Mouse (Mus musculus) liver, adult (tissue): Measurements from ENCODE around the gene Styx.
"Not testable (repeated sequence)": the region's sequence is repeated elsewhere in the genome, so short reads cannot be mapped to it uniquely, and the experiment has no call there.

Source experiments
- GATA4 ChIP-seq: IDR thresholded peaks from 2 replicates; pipeline ENCODE4 v1.6.1; 2014; ENCODE audit warnings: mild to moderate bottlenecking, low read length; ENCODE audit not compliant: insufficient replicate concordance

Styx gene

GRCm38 (mm10) chr14:45399836-45400235 is 48.9 kb downstream of the Styx start:
- no peak for TF ChIP-seq GATA4

DNA sequence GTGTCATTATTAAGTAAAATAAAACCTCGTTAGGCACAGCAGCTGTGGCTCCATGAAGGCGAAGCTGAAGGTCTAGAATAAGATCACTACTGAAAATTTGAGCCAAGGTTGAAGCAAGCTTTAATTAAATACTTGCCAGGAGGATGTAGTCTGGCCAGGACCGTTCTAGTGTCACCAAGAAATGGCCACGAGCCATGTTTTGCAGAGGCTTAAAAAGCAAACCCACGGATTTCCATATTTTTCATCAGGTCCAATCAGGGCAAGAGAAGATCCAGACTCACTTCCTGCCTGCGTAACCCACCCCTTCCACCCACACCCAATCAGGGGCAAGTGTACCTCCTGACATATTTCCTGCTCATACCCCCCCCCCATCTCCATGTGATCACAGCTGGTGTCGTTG is 52.8 kb downstream of the Styx start:
- TF ChIP-seq GATA4 = no peak

- not testable (repeated sequence) for TF ChIP-seq GATA4
Measured at GRCm38 (mm10) chr14:45404813-45405212, 53.9 kb downstream of the Styx start, which contains the start of gene Gnpnat1. Gene Gnpnat1, minus strand, starts transcription at chr14:45404913.

DNA sequence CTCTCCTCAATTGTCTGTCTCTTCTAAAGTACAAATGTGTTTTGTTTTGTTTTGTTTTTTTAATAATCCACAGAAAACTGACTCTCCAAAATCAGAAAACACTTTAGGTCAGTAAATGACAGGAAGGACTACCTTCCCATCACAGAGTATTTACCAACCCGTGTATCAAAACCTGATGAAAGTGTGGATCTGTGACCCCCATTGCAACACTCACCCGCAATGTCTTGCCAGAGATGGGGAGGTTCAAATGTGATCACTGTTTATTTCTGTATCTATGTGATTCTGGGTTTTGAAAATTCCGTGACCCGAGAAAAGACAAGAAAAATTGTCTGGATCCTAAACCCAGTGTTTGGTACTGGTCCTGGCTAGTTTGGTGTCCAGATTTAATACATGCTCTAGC is 65.4 kb downstream of the Styx start:
- no peak for TF ChIP-seq GATA4

DNA sequence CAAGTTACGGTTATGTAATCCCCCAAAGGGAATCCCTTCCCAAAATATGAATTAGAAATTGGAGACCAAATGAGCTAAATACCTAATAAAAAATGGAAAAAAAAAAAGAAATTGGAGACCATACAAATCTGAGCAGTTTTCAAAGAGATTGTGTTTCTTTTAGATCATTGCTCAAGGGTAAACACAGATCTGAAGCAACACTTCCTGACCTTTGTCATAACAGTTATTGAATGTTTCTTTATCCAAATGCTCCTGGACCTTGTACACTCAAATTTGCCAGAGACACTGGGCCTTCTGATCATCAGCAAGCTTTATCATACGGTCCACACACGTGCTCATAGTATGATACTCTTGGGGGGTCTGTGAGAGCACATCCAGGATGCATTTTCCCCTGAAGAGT is 67.7 kb downstream of the Styx start:
- TF ChIP-seq GATA4 = peak; percentile 56; the same call in 1 of the 2 replicates

DNA sequence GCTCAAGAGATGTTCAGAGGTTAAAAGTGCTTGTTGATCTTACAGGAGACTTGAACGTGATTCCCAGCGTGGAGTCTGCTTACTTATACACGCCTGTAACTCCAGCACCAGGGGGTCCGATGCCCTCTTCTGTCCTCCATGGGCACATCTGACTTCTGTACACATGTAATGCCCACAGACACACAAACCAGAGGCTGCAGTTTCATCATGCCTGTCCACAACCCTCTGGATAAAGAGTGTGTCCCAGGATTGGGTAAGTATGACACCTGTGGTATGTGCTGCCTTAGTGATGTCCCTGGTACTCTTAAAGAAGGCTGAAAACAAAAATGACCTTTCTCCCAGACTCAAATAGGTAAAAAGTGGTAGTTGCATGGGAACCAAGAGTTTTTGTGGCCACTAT is 68.4 kb downstream of the Styx start:
- no peak for TF ChIP-seq GATA4

GRCm38 (mm10) chr14:45422371-45422770 is 71.5 kb downstream of the Styx start:
- TF ChIP-seq GATA4 = no peak

DNA sequence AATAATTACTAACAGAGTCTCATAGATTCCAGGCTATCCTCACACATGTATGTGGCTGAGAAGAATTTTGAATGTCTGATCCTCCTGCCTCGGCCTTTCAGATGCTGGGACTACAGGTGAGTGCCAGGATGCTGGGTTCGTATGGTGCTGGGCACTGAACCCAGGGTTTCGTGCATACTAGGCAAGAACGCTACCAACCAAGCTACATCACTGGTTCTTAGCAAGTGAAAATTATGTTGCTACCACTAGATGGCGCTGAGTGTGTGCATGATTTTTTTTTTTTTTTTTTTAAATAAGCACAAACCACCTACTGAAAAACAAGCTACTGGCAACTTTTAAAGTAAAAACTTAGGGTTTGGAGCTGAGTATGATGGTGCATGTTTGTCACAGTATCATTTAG is 72.3 kb downstream of the Styx start:
- no peak for TF ChIP-seq GATA4

DNA sequence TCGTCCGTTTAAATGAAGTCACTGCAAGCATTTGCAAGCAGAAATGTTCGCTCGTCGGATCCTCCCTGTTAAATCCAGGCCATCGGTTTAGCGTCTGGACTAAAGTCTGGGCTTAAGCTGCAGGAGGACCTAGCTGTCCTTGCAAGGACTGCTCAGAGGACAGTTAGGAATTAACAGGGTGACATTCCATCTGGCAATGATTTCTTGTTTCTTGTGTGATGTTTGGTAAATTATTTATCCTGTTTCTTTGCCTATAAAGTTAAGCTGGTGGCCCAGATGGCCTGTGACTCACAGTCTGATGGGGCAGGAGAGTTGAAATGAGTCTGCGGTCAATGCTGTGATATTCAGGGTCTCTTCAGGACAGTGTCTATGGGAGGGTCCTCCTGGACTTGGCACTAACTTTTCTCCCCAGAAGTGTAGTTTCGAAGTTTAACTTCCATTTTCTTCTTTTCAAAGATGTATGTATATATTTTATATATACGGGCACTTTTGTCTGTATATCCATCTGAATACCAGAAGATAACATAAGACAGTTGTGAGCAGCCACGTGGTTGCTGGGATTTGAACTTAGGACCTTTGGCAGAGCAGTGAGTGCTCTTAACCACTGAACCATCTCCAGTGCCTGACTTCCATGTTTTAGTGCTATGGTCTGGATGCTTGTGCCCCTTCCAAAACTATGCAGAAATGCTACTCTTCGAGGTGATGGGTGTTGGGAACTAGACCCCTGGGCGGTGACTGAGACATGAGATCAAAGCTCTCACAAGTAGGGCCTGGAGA is 79.4 kb downstream of the Styx start:
- no peak for TF ChIP-seq GATA4

- no peak for TF ChIP-seq GATA4
Measured at GRCm38 (mm10) chr14:45432003-45432402, 81.1 kb downstream of the Styx start.

DNA sequence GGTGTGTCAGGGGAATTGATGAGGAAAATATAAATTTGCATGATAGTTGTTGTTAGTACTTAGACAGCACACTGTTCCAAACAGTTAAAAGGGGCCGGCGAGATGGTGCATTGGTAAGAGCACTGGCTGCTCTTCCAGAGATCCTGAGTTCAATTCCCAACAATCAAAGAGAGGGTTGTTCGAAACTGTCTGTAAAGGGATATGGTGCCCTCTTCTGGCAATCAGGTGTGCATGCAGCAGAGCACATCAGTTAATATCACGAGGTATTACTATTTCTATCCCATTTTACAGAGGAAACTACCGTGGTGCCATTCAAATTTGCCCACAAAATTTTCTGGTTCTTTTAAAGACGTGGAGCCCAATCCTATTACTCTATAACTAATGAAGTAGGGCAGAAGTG is 83.3 kb downstream of the Styx start:
- TF ChIP-seq GATA4 = no peak

DNA sequence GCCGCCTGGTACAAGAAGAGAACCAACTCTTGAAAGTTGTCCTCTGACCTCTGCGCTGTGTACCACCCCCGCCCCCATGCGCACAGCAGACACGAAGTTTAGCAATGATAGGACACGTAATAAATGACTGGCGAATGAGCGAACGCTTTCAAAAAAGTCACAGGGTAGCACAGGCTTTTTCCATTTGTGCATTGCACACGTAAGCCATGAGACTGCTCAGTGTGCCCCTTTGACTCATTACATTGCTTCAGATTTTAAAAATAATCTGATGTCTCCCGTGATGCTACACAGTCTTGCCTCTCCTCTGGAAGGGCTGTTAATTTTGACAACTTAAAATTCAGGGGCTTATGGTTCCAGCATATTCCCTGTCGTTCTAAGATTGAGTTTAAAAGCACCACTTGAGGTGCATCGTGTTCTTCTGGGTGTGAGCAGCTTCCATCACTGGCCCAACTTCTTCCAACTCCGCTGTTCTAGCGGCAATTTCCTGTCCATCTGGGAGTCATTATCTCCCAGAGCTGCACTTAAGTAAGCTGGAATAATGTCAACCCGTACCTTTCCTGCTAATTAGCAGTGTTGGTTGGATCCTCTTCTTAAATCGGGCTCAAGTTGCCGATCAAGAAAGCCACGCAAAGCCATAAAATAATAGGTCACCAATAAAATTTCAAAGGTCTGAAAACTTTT is 87.5 kb downstream of the Styx start:
- TF ChIP-seq GATA4 = no peak

- TF ChIP-seq GATA4 = no peak
Measured at GRCm38 (mm10) chr14:45438931-45439275, 88.0 kb downstream of the Styx start.

DNA sequence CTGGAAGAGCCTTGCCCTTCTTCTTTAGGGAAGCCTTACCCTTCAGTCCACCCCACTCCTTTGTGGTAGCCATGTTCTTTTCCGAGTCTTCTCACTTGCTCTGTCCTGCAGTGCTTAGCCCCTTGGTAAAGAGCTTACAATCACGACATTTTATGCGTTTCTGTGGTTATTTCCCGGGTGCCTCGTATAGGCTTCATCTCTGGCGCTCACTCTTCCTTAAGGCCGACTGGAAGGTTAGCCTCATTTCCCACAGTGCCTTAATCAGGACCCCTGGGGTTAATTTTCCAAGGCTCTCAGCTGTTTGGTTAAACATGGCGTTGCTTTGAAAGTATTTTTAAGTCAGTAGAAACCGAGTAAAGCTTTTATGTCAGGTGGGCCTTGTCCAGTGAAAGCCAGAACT is 88.5 kb downstream of the Styx start:
- TF ChIP-seq GATA4 = no peak

DNA sequence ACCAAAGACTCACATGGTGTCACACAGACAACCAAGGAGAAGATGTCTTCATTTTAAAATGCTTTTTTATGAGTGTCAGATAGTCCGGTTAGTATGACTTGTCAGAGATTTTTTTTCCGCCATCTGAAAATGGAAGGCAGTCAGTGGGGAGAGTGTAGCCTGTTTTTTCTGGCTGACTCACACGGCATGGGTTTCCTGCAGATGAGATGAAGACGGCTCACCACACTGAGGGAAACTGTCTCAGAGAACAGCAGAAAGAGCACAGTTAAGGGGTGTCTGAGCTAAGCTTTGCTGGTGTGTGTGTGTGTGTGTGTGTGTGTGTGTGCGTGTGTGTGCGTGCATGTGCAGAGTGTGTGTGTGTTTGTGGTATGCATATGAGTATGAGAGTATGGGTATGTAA is 90.4 kb downstream of the Styx start:
- no peak for TF ChIP-seq GATA4

GRCm38 (mm10) chr14:45442781-45443560 is 92.1 kb downstream of the Styx start:
- TF ChIP-seq GATA4 = no peak
